Mouse (Mus musculus) embryonic facial prominence, embryonic 11.5 days (tissue): ENCODE measurements around the gene Kcnn4. TPM values are rescaled to one million over a fixed set of nuclear protein-coding genes. Genes with fewer than 3 reads are reported as not detected.
A peak's percentile ranks its signal among the peaks of the same experiment; 100 is the strongest.

Source experiments
- ATAC-seq: fragments of 200-750 bp; cut with Nextera tagmentation; replicated peaks from 2 replicates; pipeline ENCODE4 v1.8.0; 2017; ENCODE audit warnings: low read depth; ENCODE audit not compliant: insufficient number of reproducible peaks, low FRiP score, low TSS enrichment
- DNase-seq: peaks from one replicate; pipeline ENCODE4 v3.0.0-alpha.2; 2015; ENCODE audit warnings: low spot score
- H3K27ac ChIP-seq: fragments of 300-500 bp; sonication (generic); replicated peaks from 2 replicates; pipeline ENCODE4 v1.5.1; 2014; ENCODE audit warnings: mild to moderate bottlenecking, low read depth, low read length, control low read depth
- H3K27me3 ChIP-seq: fragments of 300-500 bp; sonication (generic); 2 replicates; pipeline ENCODE4 v1.6.1; 2014; ENCODE audit warnings: mild to moderate bottlenecking, low read length, moderate library complexity, mixed read lengths; ENCODE audit not compliant: control insufficient read depth, insufficient read depth
- H3K36me3 ChIP-seq: fragments of 300-500 bp; sonication (generic); replicated peaks from 2 replicates; pipeline ENCODE4 v1.6.1; 2014; ENCODE audit warnings: low read depth, mild to moderate bottlenecking, low read length, moderate library complexity, mixed read lengths; ENCODE audit not compliant: control insufficient read depth, insufficient read depth
- H3K4me1 ChIP-seq: fragments of 300-500 bp; sonication (generic); 2 replicates; pipeline ENCODE4 v1.6.1; 2014; ENCODE audit warnings: low read length, mixed read lengths; ENCODE audit not compliant: control insufficient read depth, insufficient read depth
- H3K4me2 ChIP-seq: fragments of 300-500 bp; sonication (generic); 2 replicates; pipeline ENCODE4 v1.6.1; 2014; ENCODE audit warnings: low read depth, mild to moderate bottlenecking, control low read depth, low read length, moderate library complexity
- H3K4me3 ChIP-seq: fragments of 300-500 bp; sonication (generic); 2 replicates; pipeline ENCODE4 v1.5.1; 2014; ENCODE audit warnings: low read depth, low read length, control low read depth
- H3K9ac ChIP-seq: fragments of 300-500 bp; sonication (generic); replicated peaks from 2 replicates; pipeline ENCODE4 v1.6.1; 2014; ENCODE audit warnings: mild to moderate bottlenecking, control low read depth, low read length
- H3K9me3 ChIP-seq: fragments of 300-500 bp; sonication (generic); replicated peaks from 2 replicates; pipeline ENCODE4 v1.6.1; 2016; ENCODE audit warnings: mild to moderate bottlenecking, low read length, inconsistent platforms, mixed read lengths; ENCODE audit not compliant: control insufficient read depth
- WGBS: fragments of 180-500 bp; shearing (Covaris S2); extraction: QIAGEN DNeasy Blood & Tissue Kit; methylation state at CpG from one replicate; pipeline ENCODE4 v1.1.7; 2014; 5-methylcytosine and 5-hydroxymethylcytosine counted together
- polyA plus RNA-seq: library from polyadenylated mRNA; unstranded; fragments of >200 nt; fragmentation: Nextera tagmentation; extraction: Ambion mirVana; gene quantifications from 2 replicates; pipeline ENCODE4 v1.2.1, GENCODE M21; 2014

The Kcnn4 gene
- polyA plus RNA-seq, 1 experiment from 2014 or later = 2.3 TPM

GRCm38 (mm10) chr7:24335699-24336309, 34.3 kb upstream of the Kcnn4 start:
- Histone ChIP-seq H3K36me3 (no peaks in the 10 kb centered on the region), H3K27ac (no peak overlapping the region), H3K4me1 (no peaks in the 10 kb centered on the region), H3K9me3 (no peaks in the 10 kb centered on the region), H3K4me3 (no peak overlapping the region), H3K4me2 (no peak overlapping the region), H3K27me3 (peaks cover 7% of the 10 kb centered on the region; the same call in 1 of the 2 replicates), H3K9ac (no peak overlapping the region)
- WGBS = 9% methylated on average over 5 of the region's 5 CpGs
- DNase-seq (peak; percentile 85), ATAC-seq (no peak)

- DNase-seq (no peak), ATAC-seq (no peak)
- H3K9me3 ChIP-seq = no peaks in the 10 kb centered on the region
- WGBS = 44% methylated on average over 2 of the region's 2 CpGs
- H3K4me1 ChIP-seq = no peaks in the 10 kb centered on the region
- H3K27ac ChIP-seq = no peak overlapping the region
- no peak overlapping the region for H3K9ac ChIP-seq
- no peak overlapping the region for H3K4me2 ChIP-seq
- H3K36me3 ChIP-seq = no peaks in the 10 kb centered on the region
- no peak overlapping the region for H3K4me3 ChIP-seq
- peaks cover 7% of the 10 kb centered on the region; the same call in 1 of the 2 replicates for H3K27me3 ChIP-seq
Observed at GRCm38 (mm10) chr7:24338241-24338640, 31.8 kb upstream of the Kcnn4 start.

GRCm38 (mm10) chr7:24343701-24344272, 26.3 kb upstream of the Kcnn4 start:
- Histone ChIP-seq H3K27me3 (no peaks in the 10 kb centered on the region), H3K4me3 (no peak overlapping the region), H3K9ac (no peak overlapping the region), H3K9me3 (no peaks in the 10 kb centered on the region), H3K4me2 (no peak overlapping the region), H3K4me1 (no peaks in the 10 kb centered on the region), H3K27ac (no peak overlapping the region), H3K36me3 (no peaks in the 10 kb centered on the region)
- WGBS = 61% methylated on average over 7 of the region's 7 CpGs
- DNase-seq = no peak
- ATAC-seq = no peak

- no peak overlapping the region for H3K9ac ChIP-seq
- WGBS = 60% methylated on average over 5 of the region's 5 CpGs
- no peaks in the 10 kb centered on the region for H3K36me3 ChIP-seq
- H3K4me3 ChIP-seq = no peak overlapping the region
- no peaks in the 10 kb centered on the region for H3K9me3 ChIP-seq
- no peaks in the 10 kb centered on the region for H3K27me3 ChIP-seq
- DNase-seq (no peak), ATAC-seq (no peak)
- H3K27ac ChIP-seq = no peak overlapping the region
- no peak overlapping the region for H3K4me2 ChIP-seq
- H3K4me1 ChIP-seq = no peaks in the 10 kb centered on the region
Observed at GRCm38 (mm10) chr7:24346444-24346843, 23.6 kb upstream of the Kcnn4 start.

- no peak for DNase-seq
- Histone ChIP-seq H3K4me1 (no peaks in the 10 kb centered on the region), H3K27me3 (no peaks in the 10 kb centered on the region; the same call in 1 of the 2 replicates), H3K27ac (no peak within 1 kb of the TSS), H3K4me3 (no peak within 1 kb of the TSS), H3K4me2 (no peak within 1 kb of the TSS), H3K9ac (no peak within 1 kb of the TSS), H3K36me3 (no peaks in the 10 kb centered on the region), H3K9me3 (no peaks in the 10 kb centered on the region)
- no peak for ATAC-seq
- 37% methylated on average over 6 of the region's 6 CpGs for WGBS
Observed at GRCm38 (mm10) chr7:24348896-24349295, 21.2 kb upstream of the Kcnn4 start, which contains the start of gene Lypd5. Lypd5 (plus strand) TSS chr7:24349196.

GRCm38 (mm10) chr7:24355646-24356045, 14.4 kb upstream of the Kcnn4 start:
- Histone ChIP-seq H3K9me3 (no peaks in the 10 kb centered on the region), H3K27me3 (no peaks in the 10 kb centered on the region; the same call in 1 of the 2 replicates), H3K9ac (no peak overlapping the region), H3K36me3 (no peaks in the 10 kb centered on the region), H3K4me2 (no peak overlapping the region), H3K4me1 (no peaks in the 10 kb centered on the region), H3K27ac (no peak overlapping the region), H3K4me3 (no peak overlapping the region)
- DNase-seq = no peak
- 87% methylated on average over 6 of the region's 6 CpGs for WGBS
- ATAC-seq = no peak

GRCm38 (mm10) chr7:24356081-24356480, 14.0 kb upstream of the Kcnn4 start:
- no peak for DNase-seq

GRCm38 (mm10) chr7:24357899-24358298, 12.2 kb upstream of the Kcnn4 start:
- no peaks in the 10 kb centered on the region for H3K36me3 ChIP-seq
- 52% methylated on average over 4 of the region's 4 CpGs for WGBS

More at GRCm38 (mm10) chr7:24356081-24356480, 14.0 kb upstream of the Kcnn4 start:
- no peak for ATAC-seq
- WGBS = 75% methylated on average over 10 of the region's 10 CpGs
- Histone ChIP-seq H3K4me1 (no peaks in the 10 kb centered on the region), H3K9ac (no peak overlapping the region), H3K4me2 (no peak overlapping the region), H3K4me3 (no peak overlapping the region), H3K9me3 (no peaks in the 10 kb centered on the region), H3K27ac (no peak overlapping the region), H3K36me3 (no peaks in the 10 kb centered on the region), H3K27me3 (no peaks in the 10 kb centered on the region; the same call in 1 of the 2 replicates)

More at GRCm38 (mm10) chr7:24357899-24358298, 12.2 kb upstream of the Kcnn4 start:
- Histone ChIP-seq H3K4me1 (no peaks in the 10 kb centered on the region), H3K27me3 (no peaks in the 10 kb centered on the region), H3K9ac (no peak overlapping the region), H3K27ac (no peak overlapping the region), H3K9me3 (no peaks in the 10 kb centered on the region), H3K4me3 (no peak overlapping the region), H3K4me2 (no peak overlapping the region)
- no peak for ATAC-seq
- DNase-seq = no peak
